Mouse (Mus musculus) embryonic facial prominence, embryonic 11.5 days (tissue): ENCODE measurements around the gene H3f3a. TPM values are rescaled to one million over a fixed set of nuclear protein-coding genes. Genes with fewer than 3 reads are reported as not detected.

Source experiments
- ATAC-seq: fragments of 200-750 bp; cut with Nextera tagmentation; replicated peaks from 2 replicates; pipeline ENCODE4 v1.8.0; 2017; ENCODE audit warnings: low read depth; ENCODE audit not compliant: insufficient number of reproducible peaks, low FRiP score, low TSS enrichment
- DNase-seq: peaks from one replicate; pipeline ENCODE4 v3.0.0-alpha.2; 2015; ENCODE audit warnings: low spot score
- H3K27ac ChIP-seq: fragments of 300-500 bp; sonication (generic); replicated peaks from 2 replicates; pipeline ENCODE4 v1.5.1; 2014; ENCODE audit warnings: mild to moderate bottlenecking, low read depth, low read length, control low read depth
- H3K27me3 ChIP-seq: fragments of 300-500 bp; sonication (generic); 2 replicates; pipeline ENCODE4 v1.6.1; 2014; ENCODE audit warnings: mild to moderate bottlenecking, low read length, moderate library complexity, mixed read lengths; ENCODE audit not compliant: control insufficient read depth, insufficient read depth
- H3K36me3 ChIP-seq: fragments of 300-500 bp; sonication (generic); replicated peaks from 2 replicates; pipeline ENCODE4 v1.6.1; 2014; ENCODE audit warnings: low read depth, mild to moderate bottlenecking, low read length, moderate library complexity, mixed read lengths; ENCODE audit not compliant: control insufficient read depth, insufficient read depth
- H3K4me1 ChIP-seq: fragments of 300-500 bp; sonication (generic); 2 replicates; pipeline ENCODE4 v1.6.1; 2014; ENCODE audit warnings: low read length, mixed read lengths; ENCODE audit not compliant: control insufficient read depth, insufficient read depth
- H3K4me2 ChIP-seq: fragments of 300-500 bp; sonication (generic); 2 replicates; pipeline ENCODE4 v1.6.1; 2014; ENCODE audit warnings: low read depth, mild to moderate bottlenecking, control low read depth, low read length, moderate library complexity
- H3K4me3 ChIP-seq: fragments of 300-500 bp; sonication (generic); 2 replicates; pipeline ENCODE4 v1.5.1; 2014; ENCODE audit warnings: low read depth, low read length, control low read depth
- H3K9ac ChIP-seq: fragments of 300-500 bp; sonication (generic); replicated peaks from 2 replicates; pipeline ENCODE4 v1.6.1; 2014; ENCODE audit warnings: mild to moderate bottlenecking, control low read depth, low read length
- H3K9me3 ChIP-seq: fragments of 300-500 bp; sonication (generic); replicated peaks from 2 replicates; pipeline ENCODE4 v1.6.1; 2016; ENCODE audit warnings: mild to moderate bottlenecking, low read length, inconsistent platforms, mixed read lengths; ENCODE audit not compliant: control insufficient read depth
- WGBS: fragments of 180-500 bp; shearing (Covaris S2); extraction: QIAGEN DNeasy Blood & Tissue Kit; methylation state at CpG from one replicate; pipeline ENCODE4 v1.1.7; 2014; 5-methylcytosine and 5-hydroxymethylcytosine counted together
- polyA plus RNA-seq: library from polyadenylated mRNA; unstranded; fragments of >200 nt; fragmentation: Nextera tagmentation; extraction: Ambion mirVana; gene quantifications from 2 replicates; pipeline ENCODE4 v1.2.1, GENCODE M21; 2014

Gene H3f3a
- polyA plus RNA-seq, 1 experiment from 2014 or later = 3,910 TPM

- H3K4me1 ChIP-seq = no peaks in the 10 kb centered on the region
- no peaks in the 10 kb centered on the region for H3K27me3 ChIP-seq
- ATAC-seq (no peak), DNase-seq (peak; percentile 29)
- WGBS = 45% methylated on average over 12 of the region's 12 CpGs
- no peaks in the 10 kb centered on the region for H3K9me3 ChIP-seq
- H3K27ac ChIP-seq = no peak overlapping the region
- H3K36me3 ChIP-seq = no peaks in the 10 kb centered on the region
- 0 out of 2 replicates have a peak overlapping the region, but pooled peaks have one; percentile 5 for H3K4me2 ChIP-seq
- H3K9ac ChIP-seq = no peak overlapping the region
- no peak overlapping the region for H3K4me3 ChIP-seq
Observed at GRCm38 (mm10) chr1:180815371-180816024, 1.8 kb upstream of the H3f3a start.

DNA sequence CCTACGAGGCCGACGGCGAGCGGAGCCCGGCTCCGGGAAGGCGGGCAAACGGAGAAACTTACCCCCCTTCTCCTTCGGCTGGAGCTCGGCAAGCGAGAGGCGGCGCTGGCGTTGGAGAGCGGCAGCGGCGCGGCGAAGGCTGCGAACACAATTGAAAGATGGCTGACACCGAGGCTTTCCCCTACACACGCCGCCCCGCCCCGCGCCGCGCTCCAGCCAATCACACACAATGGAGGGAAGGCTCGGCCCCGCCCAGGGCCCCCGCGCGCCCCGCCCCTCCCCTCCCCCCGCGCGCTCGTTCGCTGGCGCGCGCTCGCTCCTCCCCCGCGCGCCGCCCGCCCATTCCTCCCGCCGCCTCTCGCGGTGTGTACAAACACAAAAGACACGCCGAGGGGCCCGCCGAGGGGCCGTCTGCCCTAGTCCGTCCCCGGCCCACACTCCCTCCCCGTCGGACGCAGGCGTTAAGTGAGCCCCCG lies 296 bp downstream of the H3f3a start:
- H3K4me1 ChIP-seq = no peaks in the 10 kb centered on the region
- peak overlapping the region; percentile 99 for H3K9ac ChIP-seq
- H3K9me3 ChIP-seq = no peaks in the 10 kb centered on the region
- WGBS = 1% methylated on average over 35 of the region's 65 CpGs
- peaks cover 6% of the 10 kb centered on the region; the same call in 1 of the 2 replicates for H3K36me3 ChIP-seq
- peak; percentile 95 for DNase-seq
- H3K27ac ChIP-seq = peak overlapping the region; percentile 97
- H3K4me3 ChIP-seq = peak overlapping the region; percentile 94
- peak; percentile 92 for ATAC-seq
- no peaks in the 10 kb centered on the region for H3K27me3 ChIP-seq
- peak overlapping the region; percentile 68 for H3K4me2 ChIP-seq

GRCm38 (mm10) chr1:180812463-180813408 lies 1.0 kb downstream of the H3f3a start:
- H3K4me3 ChIP-seq = peak overlapping the region; percentile 94
- ATAC-seq = peak; percentile 24
- H3K4me2 ChIP-seq = no peak overlapping the region; the same call in 1 of the 2 replicates
- no peaks in the 10 kb centered on the region for H3K27me3 ChIP-seq
- no peaks in the 10 kb centered on the region for H3K9me3 ChIP-seq
- H3K27ac ChIP-seq = peak overlapping the region; percentile 97
- H3K36me3 ChIP-seq = peaks cover 10% of the 10 kb centered on the region
- DNase-seq = peak; percentile 71
- H3K4me1 ChIP-seq = no peaks in the 10 kb centered on the region; the same call in 1 of the 2 replicates
- under 1% methylated on average over 70 of the region's 71 CpGs for WGBS
- peak overlapping the region; percentile 99 for H3K9ac ChIP-seq

GRCm38 (mm10) chr1:180811596-180812462 lies 1.9 kb downstream of the H3f3a start:
- Histone ChIP-seq H3K27ac (peak overlapping the region; percentile 97), H3K9ac (peak overlapping the region; percentile 99), H3K4me1 (no peaks in the 10 kb centered on the region; the same call in 1 of the 2 replicates), H3K4me2 (peak overlapping the region; percentile 32), H3K27me3 (no peaks in the 10 kb centered on the region), H3K9me3 (no peaks in the 10 kb centered on the region), H3K36me3 (peaks cover 18% of the 10 kb centered on the region), H3K4me3 (peak overlapping the region; percentile 94)
- 4% methylated on average over 27 of the region's 27 CpGs for WGBS
- ATAC-seq (no peak), DNase-seq (peak; percentile 44)

DNA sequence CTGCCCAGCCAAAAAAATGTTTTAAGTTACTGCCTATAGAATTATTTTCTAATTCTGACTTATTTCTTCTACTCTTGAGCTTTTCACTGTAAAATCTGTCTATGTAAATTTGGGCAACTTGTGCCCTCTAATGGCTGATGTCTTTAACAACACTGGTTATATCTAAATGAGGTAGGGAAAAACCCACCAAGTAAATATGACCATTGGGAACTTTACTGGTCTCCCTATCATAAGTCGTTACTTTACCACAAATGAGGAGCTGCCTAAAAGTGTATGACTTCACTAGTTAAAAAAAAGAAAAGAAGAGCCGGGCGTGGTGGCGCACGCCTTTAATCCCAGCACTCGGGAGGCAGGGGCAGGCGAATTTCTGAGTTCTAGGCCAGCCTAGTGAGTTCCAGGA lies 2.8 kb downstream of the H3f3a start:
- no peaks in the 10 kb centered on the region; the same call in 1 of the 2 replicates for H3K4me1 ChIP-seq
- H3K9ac ChIP-seq = no peak overlapping the region
- peak overlapping the region; percentile 29 for H3K4me2 ChIP-seq
- ATAC-seq (no peak), DNase-seq (peak; percentile 32)
- H3K9me3 ChIP-seq = no peaks in the 10 kb centered on the region
- H3K27ac ChIP-seq = no peak overlapping the region
- peaks cover 23% of the 10 kb centered on the region for H3K36me3 ChIP-seq
- 76% methylated on average over 7 of the region's 7 CpGs for WGBS
- H3K4me3 ChIP-seq = peak overlapping the region; percentile 94
- H3K27me3 ChIP-seq = no peaks in the 10 kb centered on the region

GRCm38 (mm10) chr1:180808831-180809230 lies 4.9 kb downstream of the H3f3a start:
- DNase-seq = no peak
- no peak overlapping the region for H3K27ac ChIP-seq
- peaks cover 30% of the 10 kb centered on the region for H3K36me3 ChIP-seq
- H3K4me2 ChIP-seq = no peak overlapping the region
- ATAC-seq = no peak
- no peak overlapping the region for H3K9ac ChIP-seq
- H3K4me3 ChIP-seq = no peak overlapping the region
- no peaks in the 10 kb centered on the region for H3K27me3 ChIP-seq
- WGBS = 90% methylated on average over 5 of the region's 5 CpGs
- H3K4me1 ChIP-seq = no peaks in the 10 kb centered on the region; the same call in 1 of the 2 replicates
- no peaks in the 10 kb centered on the region for H3K9me3 ChIP-seq

DNA sequence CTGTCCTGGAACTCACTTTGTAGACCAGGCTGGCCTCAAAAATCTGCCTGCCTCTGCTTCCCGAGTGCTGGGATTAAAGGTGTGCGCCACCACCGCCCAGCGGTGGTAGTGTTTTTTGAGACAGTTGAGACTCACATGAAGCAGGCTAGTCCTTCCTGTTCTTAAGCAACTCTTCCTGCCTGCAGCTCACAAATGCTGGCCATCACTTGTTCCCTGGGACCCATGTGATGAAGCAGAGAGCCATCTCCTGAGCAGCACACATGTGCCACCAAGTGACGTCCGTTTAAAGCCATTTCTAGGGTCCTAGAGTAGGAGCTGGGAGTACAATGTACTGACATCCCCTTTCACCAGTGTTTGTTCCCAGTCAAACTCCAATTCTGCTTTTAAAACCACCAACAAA lies 9.9 kb downstream of the H3f3a start:
- Histone ChIP-seq H3K27me3 (no peaks in the 10 kb centered on the region), H3K36me3 (peaks cover 33% of the 10 kb centered on the region), H3K4me1 (no peaks in the 10 kb centered on the region; the same call in 1 of the 2 replicates), H3K4me2 (no peak overlapping the region), H3K27ac (no peak overlapping the region), H3K9ac (no peak overlapping the region), H3K4me3 (no peak overlapping the region), H3K9me3 (no peaks in the 10 kb centered on the region)
- DNase-seq = no peak
- WGBS = 86% methylated on average over 6 of the region's 6 CpGs
- ATAC-seq = no peak
